Mouse (Mus musculus): ENCODE measurements around the gene Arhgap31.

Gene Arhgap31

DNA sequence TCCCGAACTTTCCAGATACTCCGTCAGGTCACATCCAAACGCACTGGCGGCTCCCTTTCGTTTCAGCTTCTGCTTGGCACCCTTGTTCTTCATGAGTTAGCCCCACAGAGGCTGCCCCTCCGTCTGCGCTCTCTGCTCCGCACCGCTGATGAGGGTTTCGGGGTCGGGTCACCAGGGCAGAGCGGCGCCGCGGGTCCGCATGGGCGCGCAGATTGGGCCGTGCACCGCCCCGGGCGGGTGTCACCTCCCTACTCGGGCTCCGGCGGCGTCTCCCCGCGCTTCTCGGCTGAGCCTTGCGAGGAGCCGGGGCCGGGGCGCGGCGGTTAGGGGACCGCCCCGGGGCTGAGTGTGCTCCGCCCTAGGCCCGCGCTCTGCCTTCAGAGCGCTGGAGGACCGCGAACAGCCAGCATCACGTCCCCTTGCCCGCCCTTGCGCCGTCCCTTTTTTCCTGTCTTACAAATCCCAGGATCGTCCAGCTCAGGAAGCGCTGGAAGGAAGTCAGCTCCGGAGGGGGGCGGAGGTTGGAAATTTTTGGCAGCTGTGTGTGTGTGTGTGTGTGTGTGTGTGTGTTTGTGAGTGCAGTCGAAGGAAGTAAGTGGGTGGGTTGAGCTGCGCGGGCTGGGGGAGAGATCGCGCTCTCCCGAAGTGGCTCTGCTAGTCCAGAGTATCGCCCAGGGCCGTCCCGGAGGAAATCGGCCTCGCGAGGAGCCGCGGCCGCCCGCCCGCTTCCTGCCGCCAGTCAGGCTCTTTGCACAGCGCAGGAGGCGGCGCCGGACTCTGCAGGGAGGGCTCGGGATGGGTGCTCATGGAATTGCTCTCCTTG, at the start of gene Arhgap31:
Gene Arhgap31 (minus strand): TSS at position 694 of the 823 bp plus-strand sequence.
- in situ Hi-C loops (cut with MboI, MseI), result no loop called here

DNA sequence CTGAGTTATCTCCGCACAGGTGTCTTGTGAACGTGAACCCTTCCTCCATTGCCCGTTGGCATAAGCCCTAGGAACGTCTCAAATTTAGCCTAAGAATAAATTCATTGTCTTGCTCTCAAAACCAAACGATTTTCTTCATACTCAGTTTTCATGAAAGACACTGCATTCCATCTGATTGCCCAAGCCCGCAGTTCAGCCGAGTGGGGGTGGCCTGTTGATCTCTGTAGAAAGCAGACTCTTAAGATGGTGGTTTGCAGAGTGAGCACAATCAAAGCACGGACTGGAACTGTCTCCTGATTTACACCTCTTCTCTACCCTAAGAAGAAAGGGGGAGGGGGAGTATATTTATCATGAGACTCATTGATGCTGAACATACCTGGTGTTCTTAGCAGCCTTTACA, 49.3 kb upstream of the Arhgap31 start:
- in situ Hi-C loops (cut with MboI, MseI), result no loop called here

DNA sequence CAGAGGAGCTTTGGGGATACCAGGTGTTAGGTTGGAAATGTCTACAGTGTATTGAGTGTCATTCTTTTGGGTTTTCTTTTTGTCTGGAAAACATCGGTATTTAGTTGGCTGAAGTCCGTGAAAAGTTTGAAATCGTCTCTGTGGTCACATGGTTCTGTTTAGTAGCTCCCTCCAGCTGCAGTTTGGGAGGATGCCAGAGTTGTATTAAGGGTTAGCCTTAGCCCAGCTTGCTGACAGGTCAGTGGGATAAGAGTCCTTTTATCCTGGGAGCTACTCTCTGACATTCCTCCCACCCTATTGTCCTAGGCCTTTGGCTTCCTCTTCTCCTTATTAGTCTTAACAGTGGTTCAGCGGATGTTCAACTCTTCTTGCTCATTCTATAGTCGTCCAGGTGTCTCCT, 48.9 kb upstream of the Arhgap31 start:
- in situ Hi-C loops (cut with MboI, MseI), result no loop called here

DNA sequence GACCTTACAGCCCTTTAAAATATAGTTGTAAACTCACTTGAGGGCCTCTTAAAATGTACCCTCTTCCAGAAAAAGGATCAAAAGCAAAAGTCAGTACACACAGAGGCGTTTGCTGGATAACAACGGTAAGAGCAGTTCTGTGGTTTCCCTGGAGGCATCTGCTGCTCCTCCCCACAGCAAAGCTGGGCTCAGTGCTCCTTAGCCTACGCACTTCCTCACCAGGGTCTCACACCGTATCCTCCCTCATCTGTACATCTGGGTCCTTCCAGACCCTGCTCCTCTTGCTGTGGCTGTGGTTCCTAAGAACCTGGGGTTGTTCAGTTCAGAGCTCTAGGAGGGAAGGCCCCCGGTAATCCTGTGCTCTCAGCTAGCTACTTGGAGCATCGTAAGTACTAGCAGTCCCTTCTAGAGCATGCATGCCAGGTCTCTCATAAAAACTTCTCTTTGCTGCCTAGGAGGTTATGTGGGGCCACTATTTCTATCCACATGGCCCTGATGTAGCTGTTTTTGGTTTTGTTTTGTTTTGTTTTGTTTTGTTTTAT, 47.8 kb upstream of the Arhgap31 start:
- in situ Hi-C loops (cut with MboI, MseI), result no loop called here

DNA sequence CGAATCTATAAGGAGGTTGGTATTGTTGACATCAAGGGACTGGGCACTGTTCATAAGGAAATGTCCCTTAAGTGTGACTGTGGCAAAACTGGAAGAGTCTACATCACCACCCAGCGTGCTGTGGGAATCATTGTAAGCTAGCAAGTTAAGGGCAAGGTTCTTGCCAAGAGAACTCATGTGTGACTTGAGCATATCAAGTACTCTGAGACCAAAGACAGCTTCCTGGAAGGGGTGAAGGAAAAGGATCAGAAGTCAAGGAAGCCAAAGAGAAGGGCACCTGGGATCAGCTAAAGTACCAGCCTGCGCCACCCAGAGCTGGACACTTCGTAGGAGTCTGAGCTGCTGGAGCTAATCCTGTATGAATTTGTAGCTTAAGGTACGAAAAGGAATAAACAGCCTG, 47.2 kb upstream of the Arhgap31 start:
- in situ Hi-C loops (cut with MboI, MseI), result no loop called here

DNA sequence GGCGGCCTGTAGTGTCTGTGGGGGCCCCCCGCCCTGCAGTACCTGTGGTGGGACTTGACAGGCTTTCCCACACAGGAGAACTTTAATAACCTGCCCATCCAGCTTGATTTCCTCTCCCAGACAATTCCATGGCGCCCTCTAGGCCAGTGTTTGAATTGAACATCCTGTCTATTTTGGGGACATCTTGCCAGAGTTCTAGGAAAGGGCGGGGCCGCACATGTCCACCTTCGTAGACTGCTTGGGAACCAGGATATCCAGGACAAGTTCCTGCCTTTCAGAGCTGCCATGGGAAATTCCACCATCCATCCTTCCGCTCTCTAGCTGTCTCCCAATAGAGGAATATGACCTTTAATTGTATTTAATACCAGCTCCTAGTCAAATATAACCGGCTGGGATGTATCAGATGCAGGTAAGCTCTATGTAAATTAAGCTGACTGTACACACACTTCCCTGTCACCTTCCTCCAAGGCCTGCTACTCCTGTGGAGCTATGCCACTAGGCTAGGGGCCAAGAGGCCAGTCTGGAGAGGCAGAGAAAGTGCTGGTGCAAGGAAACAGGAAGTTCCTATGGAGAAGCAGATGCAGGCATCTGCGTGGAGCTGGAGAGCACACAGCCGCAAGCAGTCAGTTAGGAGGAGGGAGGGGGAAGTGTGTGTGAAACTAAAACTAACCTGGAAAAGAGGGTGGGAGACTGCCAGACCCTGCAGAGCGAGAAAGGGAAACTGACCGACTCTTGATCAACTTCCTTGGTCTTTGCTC, 45.2 kb upstream of the Arhgap31 start:
- in situ Hi-C loops (cut with MboI, MseI), result no loop called here

DNA sequence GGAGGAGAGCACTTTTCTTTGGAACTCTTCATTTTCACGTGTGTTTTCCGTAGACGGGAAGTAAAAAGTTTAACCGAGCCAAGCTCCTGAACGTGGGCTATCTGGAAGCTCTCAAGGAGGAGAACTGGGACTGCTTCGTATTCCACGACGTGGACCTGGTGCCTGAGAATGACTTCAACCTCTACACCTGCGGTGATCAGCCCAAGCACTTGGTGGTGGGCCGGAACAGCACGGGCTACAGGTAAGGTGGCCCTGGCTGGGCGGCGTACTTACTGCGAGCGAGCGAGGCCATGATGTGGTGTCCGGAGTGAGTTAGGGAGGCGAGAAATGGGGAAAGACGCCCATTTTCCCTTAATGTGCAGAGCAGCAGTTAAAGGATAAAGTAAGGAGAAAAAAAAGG, 44.6 kb upstream of the Arhgap31 start:
- in situ Hi-C loops (cut with MboI, MseI), result no loop called here

DNA sequence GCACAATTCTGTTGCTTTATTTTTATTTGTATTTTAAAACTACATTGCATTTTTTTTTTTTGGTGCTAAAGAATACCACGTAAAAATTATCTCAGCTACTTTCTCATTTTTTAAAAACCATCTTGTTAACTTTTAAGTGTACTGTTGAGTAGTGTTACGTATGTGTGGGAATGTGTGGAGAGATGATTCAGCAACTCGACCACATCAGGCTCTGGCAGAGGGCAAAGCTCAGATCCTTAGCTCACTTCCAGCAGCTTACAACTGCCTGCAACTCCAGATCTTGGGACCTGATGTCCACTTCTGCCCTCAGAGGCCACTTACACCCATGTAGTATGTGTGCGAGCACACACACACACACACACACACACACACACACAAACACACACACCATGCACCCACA, 43.5 kb upstream of the Arhgap31 start:
- in situ Hi-C loops (cut with MboI, MseI), result no loop called here

DNA sequence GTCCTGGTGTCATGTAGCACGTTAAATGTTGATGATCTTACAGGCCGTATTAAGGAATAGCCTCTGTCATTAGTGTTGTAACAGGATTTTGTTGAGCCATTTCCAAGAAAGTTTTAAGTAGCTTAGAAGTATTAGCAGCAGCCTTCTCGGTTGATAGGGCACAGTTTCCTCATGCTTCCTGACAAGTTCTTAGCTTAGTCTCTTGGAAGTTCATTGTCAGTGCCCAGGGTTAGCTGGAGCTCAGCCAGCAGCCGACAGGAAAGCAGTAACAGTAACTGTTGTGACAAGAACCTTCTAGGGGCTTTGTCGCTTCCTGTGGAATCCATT, 43.1 kb upstream of the Arhgap31 start:
- in situ Hi-C loops (cut with MboI, MseI), result no loop called here

DNA sequence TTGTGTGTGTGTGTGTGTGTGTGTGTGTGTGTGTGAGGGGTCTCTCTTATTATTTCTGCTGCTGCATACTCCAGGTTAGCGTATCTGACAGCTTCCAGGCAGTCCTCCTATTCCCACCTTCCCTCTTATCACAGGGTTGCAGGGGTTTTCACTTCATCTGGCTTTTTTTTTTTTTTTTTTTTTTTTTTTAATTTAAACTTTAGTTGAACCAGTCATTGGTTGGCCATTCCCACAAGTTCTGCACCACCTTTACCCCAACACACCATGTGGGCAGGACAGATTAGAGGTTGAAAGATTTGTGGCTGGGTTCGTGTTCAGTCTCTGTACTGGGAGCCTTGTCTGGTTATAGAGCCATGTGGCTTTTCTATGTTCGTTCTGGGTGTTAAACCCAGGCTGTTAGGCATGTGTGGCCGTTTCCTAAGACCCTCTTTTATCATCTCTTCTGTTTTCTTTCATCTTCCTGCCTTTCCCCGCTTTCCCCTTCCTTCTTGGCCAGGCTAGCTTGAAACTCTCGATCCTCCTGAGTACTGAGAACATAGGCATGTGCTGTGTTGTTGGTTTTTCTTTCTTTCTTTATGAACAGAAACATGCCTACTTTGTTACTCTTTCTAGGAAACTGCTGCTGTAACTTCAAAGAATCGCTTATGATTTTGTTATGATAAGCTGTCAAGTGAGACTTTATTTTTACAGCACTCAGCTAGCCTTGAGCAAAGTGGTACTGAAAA, 42.5 kb upstream of the Arhgap31 start:
- in situ Hi-C loops (cut with MboI, MseI), result no loop called here

DNA sequence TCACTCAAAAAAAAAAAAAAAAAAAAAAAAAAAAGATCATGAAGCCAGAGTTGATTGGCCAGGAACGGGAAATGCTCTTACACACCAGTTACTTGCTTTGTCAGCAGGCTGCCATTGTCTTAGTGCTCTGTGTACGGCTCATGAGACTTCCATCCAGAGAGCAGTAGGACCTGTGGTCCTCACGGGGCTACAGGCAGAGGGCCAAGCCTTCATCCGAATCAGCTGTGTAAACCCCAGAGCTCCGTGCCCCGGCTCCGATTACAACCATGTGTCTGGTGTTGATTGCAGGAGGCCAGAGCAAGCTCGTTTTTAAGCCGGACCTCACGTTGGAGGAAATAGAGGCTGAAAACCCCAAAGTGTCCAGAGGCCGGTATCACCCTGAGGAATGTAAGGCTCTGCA, 40.6 kb upstream of the Arhgap31 start:
- in situ Hi-C loops (cut with MboI, MseI), result no loop called here

DNA sequence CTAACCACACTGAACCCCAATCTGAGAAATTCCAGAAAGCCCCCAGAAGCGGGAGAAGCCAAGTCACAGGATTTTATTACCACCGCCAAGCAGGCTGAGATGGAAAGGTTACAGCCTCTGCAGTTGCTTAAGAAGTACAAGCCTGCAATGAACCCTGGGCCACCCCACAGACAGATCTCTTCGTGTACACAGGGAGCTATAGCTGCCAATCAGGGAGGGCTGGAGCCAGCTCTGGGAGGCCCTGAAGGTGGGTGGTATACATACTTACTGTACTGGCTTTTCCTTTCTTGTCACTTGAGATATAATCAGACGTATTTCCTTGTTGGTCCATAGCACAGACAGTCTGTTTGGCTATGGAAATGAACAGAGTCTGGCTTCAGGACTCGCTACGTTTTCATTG, 37.7 kb upstream of the Arhgap31 start:
- in situ Hi-C loops (cut with MboI, MseI), result no loop called here

DNA sequence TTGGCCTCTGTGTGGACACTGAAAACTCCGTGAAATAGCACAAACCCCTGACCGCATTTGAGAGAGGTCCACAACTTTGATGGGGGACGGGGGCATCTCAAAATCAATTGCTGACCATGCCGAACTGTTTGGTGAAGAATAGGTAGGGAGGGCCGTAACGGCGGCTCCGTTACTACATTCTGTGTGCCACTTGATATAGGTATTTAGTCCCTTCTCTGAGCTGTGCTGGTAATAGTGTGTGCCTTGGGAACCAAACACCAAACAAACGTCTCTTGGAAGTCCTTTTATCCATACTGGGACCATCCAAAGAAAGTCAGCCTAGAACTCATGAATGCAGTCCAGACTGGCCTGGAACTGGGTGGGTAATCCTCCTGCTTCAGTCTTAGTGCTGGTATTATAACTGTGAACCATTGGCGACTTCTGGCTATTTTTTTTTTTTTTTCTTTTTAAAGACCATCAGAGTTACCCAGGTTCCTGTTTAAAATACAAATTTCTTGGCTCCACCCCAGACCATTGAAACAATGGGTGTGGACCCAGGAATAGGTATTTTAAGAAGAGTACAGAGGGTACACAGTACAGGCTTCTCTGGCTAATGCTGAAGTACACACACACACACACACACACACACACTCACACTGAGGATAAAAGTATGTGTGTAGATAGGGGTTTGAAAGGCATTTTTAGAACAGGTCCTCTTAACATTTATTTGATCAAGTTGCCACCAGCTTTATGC, 31.0 kb upstream of the Arhgap31 start:
- in situ Hi-C loops (cut with MboI, MseI), result no loop called here

DNA sequence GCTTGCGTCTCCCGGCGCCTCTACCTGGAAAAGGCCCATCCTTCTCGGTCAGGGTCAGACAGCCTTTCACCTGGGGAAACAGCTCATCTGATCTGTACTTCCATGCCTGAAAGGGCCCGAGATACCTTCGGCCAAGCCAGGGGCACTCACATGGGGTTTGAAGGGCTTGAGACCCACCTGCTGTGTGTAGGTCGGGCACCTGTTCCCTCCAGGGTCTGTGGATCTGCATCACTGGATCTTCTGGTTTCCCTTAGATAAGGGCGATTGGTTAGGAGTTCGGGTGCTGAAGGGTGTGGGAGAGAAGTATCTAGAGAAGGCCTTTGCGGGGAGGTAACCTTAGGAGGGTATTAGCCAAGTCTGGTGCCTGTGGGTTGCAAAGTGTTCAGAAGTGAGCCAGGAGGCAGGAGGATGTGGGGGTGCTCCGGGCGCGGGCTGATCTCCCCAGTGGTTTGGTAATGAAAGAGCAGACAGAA, 29.6 kb upstream of the Arhgap31 start:
- in situ Hi-C loops (cut with MboI, MseI), result no loop called here

DNA sequence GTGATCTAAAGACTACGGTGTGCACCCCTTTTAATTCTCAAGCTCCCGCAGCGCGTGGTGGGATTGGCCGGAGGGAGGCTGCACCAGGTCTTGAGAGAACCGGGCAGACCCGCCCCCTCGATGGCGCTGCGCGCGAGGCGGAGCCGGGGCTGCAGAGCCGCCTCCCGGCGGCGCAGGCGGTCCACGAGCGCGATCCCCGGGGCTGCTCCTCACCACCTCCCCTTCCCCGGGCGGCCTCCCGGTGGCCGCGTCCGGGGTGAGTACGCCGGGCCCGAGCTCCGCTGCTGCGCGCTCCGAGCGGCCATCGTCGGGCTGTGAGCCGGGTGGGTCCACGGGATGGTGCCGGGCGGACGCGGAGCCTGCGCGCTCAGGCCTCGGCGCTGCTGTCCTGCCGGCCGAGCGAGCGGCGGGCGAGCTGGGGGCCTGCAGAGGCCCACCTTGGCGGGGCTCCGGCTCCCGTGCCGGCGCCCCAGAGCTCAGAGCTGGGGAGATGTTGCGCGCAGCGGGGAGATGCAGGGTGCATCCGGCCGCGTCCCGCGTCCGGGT, 29.1 kb upstream of the Arhgap31 start, which contains the start of gene B4galt4:
Gene B4galt4 (plus strand): TSS at position 152 of the 546 bp plus-strand sequence.
- in situ Hi-C loops (cut with MboI, MseI), result no loop called here

DNA sequence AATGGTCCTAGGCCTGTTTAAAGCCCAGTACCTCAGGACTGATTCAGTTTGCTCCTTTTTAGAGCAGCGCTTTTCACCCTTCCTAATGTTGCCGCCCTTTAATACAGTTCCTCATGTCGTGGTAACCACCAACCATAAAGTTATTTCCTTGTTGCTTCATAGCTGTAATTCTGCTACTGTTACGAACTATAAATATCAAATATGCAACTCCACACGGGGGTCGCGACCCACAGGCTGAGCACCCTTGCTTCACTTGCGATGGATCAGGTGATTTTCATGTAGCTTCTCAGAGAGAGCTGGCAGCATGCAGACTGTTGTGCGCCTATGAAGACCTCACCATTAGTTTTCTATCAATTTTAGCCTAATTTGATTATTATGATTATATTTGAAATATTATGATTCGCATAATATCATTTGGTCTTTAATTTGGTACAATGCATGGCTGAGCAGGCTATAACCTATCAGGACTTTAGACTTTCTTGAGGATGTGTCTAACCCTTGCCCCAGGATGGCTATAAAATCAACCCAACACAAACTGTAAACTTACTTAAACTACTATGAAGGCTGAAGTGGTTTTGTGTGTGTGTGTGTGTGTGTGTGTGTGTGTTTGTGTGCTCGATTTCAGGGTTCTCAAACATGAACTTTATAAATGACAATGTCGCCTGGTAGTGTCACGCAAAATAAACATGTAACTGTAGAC, 28.3 kb upstream of the Arhgap31 start:
- in situ Hi-C loops (cut with MboI, MseI), result no loop called here

DNA sequence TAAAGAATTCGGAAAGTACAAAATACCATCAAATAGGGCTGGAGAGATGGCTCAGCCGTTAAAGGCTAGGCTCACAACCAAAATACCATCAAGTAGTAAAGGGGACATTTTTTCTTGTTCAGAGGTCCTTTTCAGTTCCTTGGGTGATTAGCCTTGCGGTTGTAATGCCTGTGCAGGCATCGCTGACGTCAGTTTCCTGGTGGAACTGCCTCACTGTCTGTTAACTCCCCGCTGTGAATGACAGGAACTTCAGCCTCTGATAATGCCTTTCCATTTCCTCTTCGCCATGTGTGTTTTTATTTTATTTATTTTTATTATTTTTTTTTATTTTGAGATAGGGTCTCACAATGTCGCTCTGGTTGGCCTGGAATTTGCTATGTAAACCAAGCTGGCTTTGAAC, 17.8 kb upstream of the Arhgap31 start:
- in situ Hi-C loops (cut with MboI, MseI), result no loop called here

DNA sequence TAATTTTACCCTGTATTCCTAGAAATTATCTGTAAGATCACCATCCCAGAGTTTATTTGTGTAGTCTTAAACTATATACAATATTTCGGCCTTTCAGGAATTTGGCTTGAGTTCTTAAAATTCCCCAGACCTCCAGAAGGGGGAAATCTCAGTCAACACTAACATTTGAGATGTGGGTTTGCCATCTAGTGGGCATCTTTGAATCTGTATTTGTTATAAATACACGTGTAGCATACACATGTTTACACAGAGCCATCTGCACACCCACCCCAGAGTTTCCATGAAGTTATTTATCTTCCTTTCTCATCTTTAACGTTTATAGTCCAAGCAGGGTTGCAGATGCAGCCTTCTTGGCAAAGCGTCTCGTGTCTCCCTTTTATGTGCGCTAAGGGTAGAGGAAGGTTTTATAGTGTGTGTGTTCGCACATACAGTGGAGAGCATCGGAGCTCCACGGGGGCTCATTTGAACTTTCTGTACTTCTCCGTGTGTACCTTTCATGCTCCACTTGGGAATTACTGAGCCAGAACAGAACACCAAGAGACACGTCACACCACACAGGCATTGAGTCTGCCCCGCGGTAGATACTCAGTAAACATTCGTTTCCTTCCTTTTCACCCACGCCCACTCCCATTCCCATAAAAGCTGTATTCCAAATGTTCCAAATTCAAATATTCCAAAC, 16.7 kb upstream of the Arhgap31 start:
- in situ Hi-C loops (cut with MboI, MseI), result no loop called here

DNA sequence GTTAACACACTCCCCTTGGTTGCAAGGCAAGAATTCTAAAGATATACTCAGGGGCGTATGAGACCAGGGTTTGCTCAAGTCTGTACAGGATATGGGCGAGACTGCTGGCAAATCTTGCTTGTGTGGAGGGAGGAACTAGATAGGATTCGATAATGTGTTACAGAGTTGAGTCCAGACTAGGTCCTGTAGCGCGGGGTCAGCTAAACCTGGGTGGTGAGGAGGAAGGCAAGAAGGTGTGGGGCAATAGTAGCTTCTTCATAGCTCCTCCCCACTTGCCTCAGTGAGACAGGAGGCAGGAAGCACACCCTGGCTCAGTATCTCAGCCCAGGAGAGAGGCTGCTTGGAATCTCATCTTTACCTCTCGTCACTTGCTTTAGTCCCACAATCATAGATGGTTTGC, 16.1 kb upstream of the Arhgap31 start:
- in situ Hi-C loops (cut with MboI, MseI), result no loop called here

DNA sequence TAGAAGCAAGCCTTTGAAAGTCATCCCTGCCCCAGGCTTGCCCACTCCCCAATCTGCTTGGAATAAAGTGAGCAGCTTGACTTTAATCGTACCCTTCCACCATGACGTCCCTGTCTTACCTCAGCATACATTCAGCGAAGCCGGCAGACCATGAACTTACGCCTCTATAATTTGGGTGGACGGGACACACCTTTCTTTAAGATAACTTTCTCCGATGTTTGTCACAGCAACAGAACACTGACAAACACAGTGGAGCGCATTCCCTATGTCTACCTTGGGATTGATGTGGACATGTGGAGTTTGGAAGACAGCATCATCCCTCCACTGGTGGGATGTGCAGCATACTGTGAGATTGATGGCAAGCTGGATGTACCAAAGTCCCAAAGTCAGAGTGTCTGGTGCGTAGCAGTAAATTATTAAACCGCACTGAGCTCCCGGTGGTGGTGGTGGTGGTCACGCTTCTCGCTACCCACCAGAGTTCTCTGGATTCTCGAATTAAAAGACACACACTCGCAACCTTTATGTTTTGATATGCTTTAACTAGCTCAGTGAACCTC, 15.6 kb upstream of the Arhgap31 start:
- in situ Hi-C loops (cut with MboI, MseI), result no loop called here
